Mouse (Mus musculus): Measurements from ENCODE around the gene Alpk1. TPM values are rescaled to one million over a fixed set of nuclear protein-coding genes. Genes with fewer than 3 reads are reported as not detected.

The Alpk1 gene
- polyA plus RNA-seq, 1 experiment from 2014 or later: 1.0 TPM

GRCm38 (mm10) chr3:127630735-127631372 is 149.5 kb downstream of the Alpk1 start:
- H3K4me1 ChIP-seq (replicated peaks): peaks cover 77% of the 10 kb centered on the region
- H3K4me2 ChIP-seq (replicated peaks): peak overlapping the region; percentile 66
- no peak overlapping the region for H3K4me3 ChIP-seq (replicated peaks)
- peak overlapping the region; percentile 90; the same call in 1 of the 2 replicates for H3K27ac ChIP-seq
- 3% methylated on average over 17 of the region's 17 CpGs for WGBS
- H3K27me3 ChIP-seq: peaks cover 77% of the 10 kb centered on the region
- no peak for ATAC-seq
- H3K9me3 ChIP-seq: no peaks in the 10 kb centered on the region
- no peak overlapping the region for H3K9ac ChIP-seq (replicated peaks)
- no peaks in the 10 kb centered on the region for H3K36me3 ChIP-seq

GRCm38 (mm10) chr3:127630190-127630589 is 150.1 kb downstream of the Alpk1 start:
- no peaks in the 10 kb centered on the region for H3K9me3 ChIP-seq
- WGBS: 6% methylated on average over 1 of the region's 1 CpGs

GRCm38 (mm10) chr3:127628311-127629184 is 151.8 kb downstream of the Alpk1 start:
- under 1% methylated on average over 37 of the region's 37 CpGs for WGBS
- peaks cover 67% of the 10 kb centered on the region for H3K4me1 ChIP-seq (replicated peaks)
- H3K4me3 ChIP-seq (replicated peaks): peak overlapping the region; percentile 10
- H3K36me3 ChIP-seq: no peaks in the 10 kb centered on the region
- no peak overlapping the region for H3K9ac ChIP-seq (replicated peaks)
- H3K27me3 ChIP-seq: peaks cover 80% of the 10 kb centered on the region
- H3K9me3 ChIP-seq: no peaks in the 10 kb centered on the region
- ATAC-seq: no peak
- H3K4me2 ChIP-seq (replicated peaks): peak overlapping the region; percentile 43
- H3K27ac ChIP-seq: peak overlapping the region; percentile 62

More at GRCm38 (mm10) chr3:127630190-127630589, 150.1 kb downstream of the Alpk1 start:
- no peak overlapping the region for H3K27ac ChIP-seq
- H3K4me2 ChIP-seq (replicated peaks): no peak overlapping the region
- peaks cover 82% of the 10 kb centered on the region for H3K4me1 ChIP-seq (replicated peaks)
- no peak overlapping the region for H3K9ac ChIP-seq (replicated peaks)
- ATAC-seq: no peak
- no peaks in the 10 kb centered on the region for H3K36me3 ChIP-seq
- no peak overlapping the region for H3K4me3 ChIP-seq (replicated peaks)
- peaks cover 79% of the 10 kb centered on the region for H3K27me3 ChIP-seq

GRCm38 (mm10) chr3:127627956-127628310 is 152.4 kb downstream of the Alpk1 start:
- Histone ChIP-seq H3K4me3 (replicated peaks) (peak overlapping the region; percentile 10), H3K9ac (replicated peaks) (no peak overlapping the region), H3K36me3 (no peaks in the 10 kb centered on the region), H3K27me3 (peaks cover 82% of the 10 kb centered on the region), H3K4me1 (replicated peaks) (peaks cover 60% of the 10 kb centered on the region), H3K27ac (peak overlapping the region; percentile 62), H3K9me3 (no peaks in the 10 kb centered on the region), H3K4me2 (replicated peaks) (peak overlapping the region; percentile 43)
- WGBS: 0% methylated on average over 9 of the region's 9 CpGs
- ATAC-seq: no peak

GRCm38 (mm10) chr3:127627151-127627955 is 153.0 kb downstream of the Alpk1 start:
- Histone ChIP-seq H3K4me3 (replicated peaks) (peak overlapping the region; percentile 10), H3K9ac (replicated peaks) (no peak overlapping the region), H3K36me3 (no peaks in the 10 kb centered on the region), H3K27ac (peak overlapping the region; percentile 62), H3K27me3 (peaks cover 88% of the 10 kb centered on the region), H3K4me2 (replicated peaks) (peak overlapping the region; percentile 43), H3K9me3 (no peaks in the 10 kb centered on the region), H3K4me1 (replicated peaks) (peaks cover 57% of the 10 kb centered on the region)
- WGBS: under 1% methylated on average over 28 of the region's 28 CpGs
- ATAC-seq: peak; percentile 59

- WGBS: 5% methylated on average over 3 of the region's 3 CpGs
- H3K27ac ChIP-seq: 0 out of 2 replicates have a peak overlapping the region, but pooled peaks have one; percentile 62
- H3K9me3 ChIP-seq: no peaks in the 10 kb centered on the region
- H3K4me1 ChIP-seq (replicated peaks): peaks cover 48% of the 10 kb centered on the region
- H3K36me3 ChIP-seq: no peaks in the 10 kb centered on the region
- H3K4me3 ChIP-seq (replicated peaks): no peak overlapping the region
- H3K9ac ChIP-seq (replicated peaks): no peak overlapping the region
- H3K4me2 ChIP-seq (replicated peaks): no peak overlapping the region; the same call in 1 of the 2 replicates
- peaks cover 91% of the 10 kb centered on the region for H3K27me3 ChIP-seq
- ATAC-seq: no peak
These were observed 153.8 kb downstream of the Alpk1 start for GRCm38 (mm10) chr3:127626524-127626923.

GRCm38 (mm10) chr3:127625701-127626399 is 154.5 kb downstream of the Alpk1 start:
- Histone ChIP-seq H3K4me2 (replicated peaks) (peak overlapping the region; percentile 55), H3K9ac (replicated peaks) (peak overlapping the region; percentile 53), H3K27me3 (peaks cover 90% of the 10 kb centered on the region), H3K9me3 (no peaks in the 10 kb centered on the region), H3K27ac (peak overlapping the region; percentile 68), H3K4me1 (replicated peaks) (peaks cover 42% of the 10 kb centered on the region), H3K36me3 (no peaks in the 10 kb centered on the region), H3K4me3 (replicated peaks) (peak overlapping the region; percentile 36)
- peak; percentile 63 for ATAC-seq
- WGBS: under 1% methylated on average over 28 of the region's 28 CpGs

GRCm38 (mm10) chr3:127625296-127625695 is 155.0 kb downstream of the Alpk1 start:
- H3K9ac ChIP-seq (replicated peaks): peak overlapping the region; percentile 53
- under 1% methylated on average over 36 of the region's 36 CpGs for WGBS
- peak overlapping the region; percentile 68 for H3K27ac ChIP-seq

More at GRCm38 (mm10) chr3:127625296-127625695, 155.0 kb downstream of the Alpk1 start:
- peak overlapping the region; percentile 55 for H3K4me2 ChIP-seq (replicated peaks)
- H3K36me3 ChIP-seq: no peaks in the 10 kb centered on the region
- no peaks in the 10 kb centered on the region for H3K9me3 ChIP-seq
- peak; percentile 86 for ATAC-seq
- H3K27me3 ChIP-seq: peaks cover 87% of the 10 kb centered on the region
- peaks cover 39% of the 10 kb centered on the region for H3K4me1 ChIP-seq (replicated peaks)
- peak overlapping the region; percentile 36 for H3K4me3 ChIP-seq (replicated peaks)

Other genes with a start within 250 kb of the Alpk1 start
- gene Larp7, start 227.2 kb downstream of the Alpk1 start, polyA plus RNA-seq (2015; fragmentation: Nextera tagmentation; extraction: Ambion mirVana): 45.0 and 50.4 TPM in 2 replicates
- 6.3 and 7.0 TPM in 2 replicates for gene Zgrf1, start 227.0 kb downstream of the Alpk1 start, polyA plus RNA-seq (2015; fragmentation: Nextera tagmentation; extraction: Ambion mirVana)
- 58.3 and 67.5 TPM in 2 replicates for gene Neurog2, start 147.4 kb downstream of the Alpk1 start, polyA plus RNA-seq (2015; fragmentation: Nextera tagmentation; extraction: Ambion mirVana)
- 3.2 and 3.7 TPM in 2 replicates for gene Tifa, start 9.3 kb upstream of the Alpk1 start, polyA plus RNA-seq (2015; fragmentation: Nextera tagmentation; extraction: Ambion mirVana)
- gene Ap1ar, start 57.0 kb upstream of the Alpk1 start, polyA plus RNA-seq (2015; fragmentation: Nextera tagmentation; extraction: Ambion mirVana): 70.8 and 75.9 TPM in 2 replicates
- gene Fam241a, start 115.8 kb upstream of the Alpk1 start, polyA plus RNA-seq (2015; fragmentation: Nextera tagmentation; extraction: Ambion mirVana): 4.8 and 6.6 TPM in 2 replicates

Data from midbrain, embryonic 13.5 days (tissue).